Mouse (Mus musculus) C2C12 (cell line): Measurements from ENCODE around the gene Afap1.

Experiments used
- CTCF ChIP-seq: IDR thresholded peaks from one replicate; pipeline ENCODE4 v1.5.1; 2011; ENCODE audit not compliant: control insufficient read depth, insufficient read depth, insufficient read length
- USF1 ChIP-seq: IDR thresholded peaks from one replicate; pipeline ENCODE4 v1.6.1; 2011; ENCODE audit warnings: low read depth, mild to moderate bottlenecking, control low read depth, moderate library complexity

DNA sequence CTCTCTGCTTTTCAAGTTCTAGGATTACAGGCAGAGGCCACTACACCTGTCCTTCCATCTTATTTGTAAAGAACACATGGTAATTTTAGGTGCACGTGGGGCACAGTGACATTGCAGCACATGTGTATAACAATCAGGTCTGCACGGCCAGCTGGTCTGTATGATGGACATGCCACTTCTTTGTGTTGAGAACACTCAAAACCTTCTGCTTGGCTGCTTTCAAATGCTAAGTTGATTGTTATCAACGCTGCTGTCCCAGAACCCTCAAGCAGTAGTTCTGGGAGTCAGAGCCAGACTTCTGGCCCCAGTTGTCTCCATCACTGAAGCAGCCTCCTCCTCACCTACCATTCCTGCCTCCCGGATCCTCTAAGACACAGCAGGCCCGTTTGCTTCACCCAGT, 23.5 kb downstream of the Afap1 start:
- TF ChIP-seq CTCF (no peak), USF1 (no peak)
